Mouse (Mus musculus): ENCODE measurements around the gene Gm20518.

DNA sequence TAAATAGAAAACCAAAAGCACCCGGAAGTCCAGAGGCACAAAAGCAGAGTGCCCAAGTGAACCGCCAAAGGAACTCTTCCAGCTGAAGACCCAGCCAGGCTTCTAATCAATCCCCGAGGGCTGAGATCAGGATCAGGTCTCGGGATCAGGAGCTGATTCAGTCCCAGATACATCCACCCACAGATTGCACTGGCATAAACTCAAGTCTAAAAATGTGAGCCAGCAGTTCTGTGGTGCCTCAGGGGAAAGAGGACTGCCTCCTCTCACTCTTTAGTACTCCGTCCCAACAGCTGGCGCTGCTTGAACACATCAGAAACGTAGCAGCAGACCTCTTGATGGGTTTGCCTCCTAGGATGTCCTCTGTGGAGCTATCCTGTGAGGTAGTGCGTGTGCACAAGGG, 74.9 kb downstream of the Gm20518 start:
- TF ChIP-seq POLR2A (IDR thresholded peaks at IDR 0.05; ENCODE audit: borderline replicate concordance, extremely low read depth, low read depth, low read length) (no peak), CTCF (IDR thresholded peaks at IDR 0.05; ENCODE audit: insufficient read depth, low read length) (no peak)

Measured in lung, adult 2 months (tissue).